Mouse (Mus musculus) spleen, adult 2 months (tissue): ENCODE measurements at regions not wholly inside any gene's neighbourhood (a gene's known extent, or its start where the extent isn't known, plus 50 kb on each side); places are given as distances from the start of the nearest gene placed in this dataset.

ENCODE experiments used
- CTCF ChIP-seq: fragments of 200-500 bp; IDR thresholded peaks from 2 replicates; pipeline ENCODE4 v1.5.1; 2011; ENCODE audit warnings: mild to moderate bottlenecking, inconsistent platforms; ENCODE audit not compliant: insufficient read depth, insufficient read length, insufficient replicate concordance; ENCODE audit errors: extremely low read depth
- POLR2A ChIP-seq: fragments of 200-500 bp; IDR thresholded peaks from 2 replicates; pipeline ENCODE4 v1.6.1; 2011; ENCODE audit warnings: low read depth, low read length, inconsistent platforms

DNA sequence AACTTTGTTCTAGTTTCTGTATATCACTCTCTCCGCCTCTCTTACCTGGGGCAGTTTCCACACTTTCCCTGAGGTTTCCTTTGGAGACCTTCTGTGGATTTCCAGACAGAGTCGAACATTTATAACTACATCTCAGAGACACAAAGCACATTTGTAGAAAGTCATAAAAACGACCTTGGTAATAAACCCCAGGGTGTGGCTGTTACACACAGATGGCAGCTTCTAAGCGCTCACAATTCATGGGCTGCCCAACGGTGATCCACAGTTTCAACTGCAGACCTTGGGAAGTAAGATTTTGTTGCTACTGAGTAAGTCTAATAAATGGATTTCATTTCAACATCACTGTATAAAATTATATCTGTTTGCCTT is 59.4 kb upstream of the Ppp3ca start:
- TF ChIP-seq CTCF = no peak
- TF ChIP-seq POLR2A = no peak
